Mouse (Mus musculus) stomach, embryonic 14.5 days (tissue): Measurements from ENCODE around the gene Clca3b. TPM values are rescaled to one million over a fixed set of nuclear protein-coding genes. Genes with fewer than 3 reads are reported as not detected.
"Not testable (repeated sequence)": the region's sequence is repeated elsewhere in the genome, so short reads cannot be mapped to it uniquely, and the experiment has no call there.

Source experiments
- ATAC-seq: fragments of 200-750 bp; cut with Nextera tagmentation; 2 replicates; pipeline ENCODE4 v1.8.0; 2017; ENCODE audit warnings: low read depth, moderate TSS enrichment; ENCODE audit not compliant: insufficient number of reproducible peaks, insufficient read depth, low FRiP score
- H3K27ac ChIP-seq: fragments of 300-500 bp; sonication (generic); 2 replicates; pipeline ENCODE4 v1.5.1; 2014; ENCODE audit warnings: mild to moderate bottlenecking, low read length, moderate library complexity, mixed read lengths
- H3K27me3 ChIP-seq: fragments of 300-500 bp; sonication (generic); 2 replicates; pipeline ENCODE4 v1.6.1; 2014; ENCODE audit warnings: low read length, control low read depth, mixed read lengths; ENCODE audit not compliant: control insufficient read depth, insufficient read depth
- H3K36me3 ChIP-seq: fragments of 300-500 bp; sonication (generic); 2 replicates; pipeline ENCODE4 v1.6.1; 2014; ENCODE audit warnings: mild to moderate bottlenecking, control low read depth, low read length, moderate library complexity, mixed read lengths; ENCODE audit not compliant: control insufficient read depth, insufficient read depth
- H3K4me1 ChIP-seq: fragments of 300-500 bp; sonication (generic); 2 replicates; pipeline ENCODE4 v1.6.1; 2014; ENCODE audit warnings: low read length, control low read depth, mixed read lengths; ENCODE audit not compliant: control insufficient read depth, insufficient read depth
- H3K4me2 ChIP-seq: fragments of 300-500 bp; sonication (generic); replicated peaks from 2 replicates; pipeline ENCODE4 v1.6.1; 2014; ENCODE audit warnings: low read depth, low read length, control low read depth
- H3K4me3 ChIP-seq: fragments of 300-500 bp; sonication (generic); 2 replicates; pipeline ENCODE4 v1.5.1; 2014; ENCODE audit warnings: low read depth, low read length, control low read depth
- H3K9ac ChIP-seq: fragments of 300-500 bp; sonication (generic); replicated peaks from 2 replicates; pipeline ENCODE4 v1.6.1; 2014; ENCODE audit warnings: low read depth, mild to moderate bottlenecking, control low read depth, low read length, moderate library complexity, mixed read lengths
- H3K9me3 ChIP-seq: fragments of 300-500 bp; sonication (generic); 2 replicates; pipeline ENCODE4 v1.6.1; 2016; ENCODE audit warnings: low read depth, low read length, control low read depth; ENCODE audit not compliant: control insufficient read depth
- WGBS: fragments of 180-500 bp; shearing (Covaris S2); extraction: QIAGEN DNeasy Blood & Tissue Kit; methylation state at CpG from one replicate; pipeline ENCODE4 v1.1.7; 2014; 5-methylcytosine and 5-hydroxymethylcytosine counted together
- polyA plus RNA-seq: library from polyadenylated mRNA; unstranded; fragments of >200 nt; fragmentation: Nextera tagmentation; extraction: Ambion mirVana; gene quantifications from 2 replicates; pipeline ENCODE4 v1.2.1, GENCODE M21; 2014

The Clca3b gene
- polyA plus RNA-seq, result 0.27 and 0.35 TPM in 2 replicates

GRCm38 (mm10) chr3:144849014-144849556 is at the start of gene Clca3b:
Gene Clca3b (minus strand): TSS chr3:144849357.
- 64% methylated on average over 9 of the region's 9 CpGs for WGBS
- H3K4me1 ChIP-seq, H3K9ac ChIP-seq, H3K27me3 ChIP-seq, H3K4me2 ChIP-seq, H3K27ac ChIP-seq, H3K9me3 ChIP-seq, H3K36me3 ChIP-seq, H3K4me3 ChIP-seq, ATAC-seq: not testable (repeated sequence)

GRCm38 (mm10) chr3:144897042-144897678 is 48.0 kb upstream of the Clca3b start:
- Histone ChIP-seq H3K9ac (no peak overlapping the region), H3K27ac (no peak overlapping the region), H3K27me3 (no peaks in the 10 kb centered on the region), H3K4me2 (no peak overlapping the region), H3K4me1 (no peaks in the 10 kb centered on the region), H3K4me3 (no peak overlapping the region), H3K9me3 (0 out of 2 replicates have a peak, but pooled peaks cover 3% of the 10 kb centered on the region), H3K36me3 (no peaks in the 10 kb centered on the region)
- WGBS, result 89% methylated on average over 2 of the region's 2 CpGs
- ATAC-seq, result no peak

GRCm38 (mm10) chr3:144890246-144890758 is 41.1 kb upstream of the Clca3b start:
- Histone ChIP-seq H3K36me3 (no peaks in the 10 kb centered on the region), H3K4me1 (no peaks in the 10 kb centered on the region), H3K9ac (no peak overlapping the region), H3K27me3 (no peaks in the 10 kb centered on the region), H3K4me3 (no peak overlapping the region), H3K4me2 (no peak overlapping the region), H3K9me3 (0 out of 2 replicates have a peak, but pooled peaks cover under 1% of the 10 kb centered on the region), H3K27ac (no peak overlapping the region)
- WGBS, result 44% methylated on average over 2 of the region's 2 CpGs
- 0 out of 2 replicates have a peak, but pooled peaks have one; percentile 23 for ATAC-seq

GRCm38 (mm10) chr3:144886957-144887356 is 37.8 kb upstream of the Clca3b start:
- ATAC-seq, result no peak
- H3K4me1 ChIP-seq, result no peaks in the 10 kb centered on the region
- H3K4me2 ChIP-seq, result no peak overlapping the region
- H3K4me3 ChIP-seq, result no peak overlapping the region
- H3K27ac ChIP-seq, result no peak overlapping the region
- no peak overlapping the region for H3K9ac ChIP-seq
- H3K36me3 ChIP-seq, result no peaks in the 10 kb centered on the region
- H3K27me3 ChIP-seq, result no peaks in the 10 kb centered on the region
- no peaks in the 10 kb centered on the region for H3K9me3 ChIP-seq

- H3K27me3 ChIP-seq, H3K9ac ChIP-seq, H3K36me3 ChIP-seq, H3K9me3 ChIP-seq, H3K27ac ChIP-seq, H3K4me2 ChIP-seq, ATAC-seq, H3K4me3 ChIP-seq, H3K4me1 ChIP-seq: not testable (repeated sequence)
- 73% methylated on average over 4 of the region's 4 CpGs for WGBS
Measured at GRCm38 (mm10) chr3:144872012-144872411, 22.9 kb upstream of the Clca3b start.

GRCm38 (mm10) chr3:144849584-144849983 is 427 bp upstream of the Clca3b start:
- no peak overlapping the region for H3K27ac ChIP-seq
- no peaks in the 10 kb centered on the region for H3K9me3 ChIP-seq
- no peaks in the 10 kb centered on the region for H3K4me1 ChIP-seq
- H3K4me2 ChIP-seq, result no peak overlapping the region
- WGBS, result 19% methylated on average over 4 of the region's 4 CpGs
- H3K4me3 ChIP-seq, result no peak overlapping the region
- no peaks in the 10 kb centered on the region for H3K36me3 ChIP-seq
- no peak overlapping the region for H3K9ac ChIP-seq
- H3K27me3 ChIP-seq, result no peaks in the 10 kb centered on the region
- no peak for ATAC-seq

GRCm38 (mm10) chr3:144827257-144827656 is 21.9 kb downstream of the Clca3b start:
- no peaks in the 10 kb centered on the region for H3K9me3 ChIP-seq
- H3K27ac ChIP-seq, result no peak overlapping the region
- no peaks in the 10 kb centered on the region for H3K27me3 ChIP-seq
- no peaks in the 10 kb centered on the region for H3K36me3 ChIP-seq
- H3K4me3 ChIP-seq, result no peak overlapping the region
- no peak overlapping the region for H3K9ac ChIP-seq
- no peak overlapping the region for H3K4me2 ChIP-seq
- H3K4me1 ChIP-seq, result no peaks in the 10 kb centered on the region
- WGBS, result 83% methylated on average over 6 of the region's 6 CpGs
- no peak for ATAC-seq

GRCm38 (mm10) chr3:144825151-144825550 is 24.0 kb downstream of the Clca3b start:
- 10% methylated on average over 10 of the region's 10 CpGs for WGBS
- 0 out of 2 replicates have a peak, but pooled peaks have one; percentile 58 for ATAC-seq
- no peaks in the 10 kb centered on the region for H3K9me3 ChIP-seq

More at GRCm38 (mm10) chr3:144825151-144825550, 24.0 kb downstream of the Clca3b start:
- Histone ChIP-seq H3K4me1 (no peaks in the 10 kb centered on the region), H3K4me3 (no peak overlapping the region), H3K9ac (no peak overlapping the region), H3K27me3 (no peaks in the 10 kb centered on the region), H3K4me2 (no peak overlapping the region), H3K36me3 (no peaks in the 10 kb centered on the region), H3K27ac (no peak overlapping the region)
